Comparison of ENCODE assay signal across 10 mouse cellular contexts in genomic region chr7:127231376-127231775, GRCm38 (mm10). TPM values are rescaled to one million over a fixed set of nuclear protein-coding genes. Genes with fewer than 3 reads are reported as not detected.
DNase-seq lines count a peak whose midpoint lies in the region; ATAC-seq and TF ChIP-seq lines count a peak whose summit lies in the region.
"Had no signal": no experiment of that assay in that cellular context is flagged by ENCODE, and none has a peak within 500 bp of the region (broad histone marks: within the 10 kb centered on the region; RNA-seq: fewer than 3 reads in every experiment).

No protein-coding gene starts in this region.

- H3K36me3 ChIP-seq in heart, postnatal 0 days (replicated peaks; ENCODE audit: control insufficient read depth, insufficient read depth, low read length): peaks cover 18% of the 10 kb centered on the region
- H3K36me3 ChIP-seq in hindbrain, embryonic 13.5 days: peaks cover 22% of the 10 kb centered on the region
- peaks cover 43% of the 10 kb centered on the region for H3K36me3 ChIP-seq in midbrain, embryonic 12.5 days

- H3K9ac ChIP-seq in heart, postnatal 0 days (replicated peaks; ENCODE audit: low read depth, low read length): peak overlapping the region; percentile 71
- peak overlapping the region; percentile 98 for H3K9ac ChIP-seq in hindbrain, embryonic 13.5 days
- H3K9ac ChIP-seq in midbrain, embryonic 12.5 days (replicated peaks): peak overlapping the region; percentile 94

- no peak for DNase-seq in heart, postnatal 0 days (ENCODE audit: low spot score)
- DNase-seq in heart, adult 18-20 months: no peak
- no peak for DNase-seq in cerebellum, postnatal 10 days
- no peak for DNase-seq in testis, postnatal 14 days (ENCODE audit: low spot score)
- DNase-seq: kidney, postnatal 36 days had no signal

- no peak for TF ChIP-seq POLR2A in bone marrow macrophage, adult 2 months (IDR thresholded peaks at IDR 0.05; ENCODE audit: borderline replicate concordance, low read depth, low read length)

- TF ChIP-seq EP300 in heart, postnatal 0 days (IDR thresholded peaks at IDR 0.05; ENCODE audit: low read depth): no peak

- peaks cover 9% of the 10 kb centered on the region for H3K4me1 ChIP-seq in heart, postnatal 0 days (ENCODE audit: control insufficient read depth, insufficient read depth)
- H3K4me1 ChIP-seq in bone marrow macrophage, adult 2 months (ENCODE audit: control insufficient read depth, insufficient read depth, low read length): peaks cover 25% of the 10 kb centered on the region
- H3K4me1 ChIP-seq in hindbrain, embryonic 13.5 days (replicated peaks): peaks cover 42% of the 10 kb centered on the region
- H3K4me1 ChIP-seq in midbrain, embryonic 12.5 days: peaks cover 31% of the 10 kb centered on the region

- H3K9me3 ChIP-seq in heart, postnatal 0 days (replicated peaks; ENCODE audit: control insufficient read depth, low read length): no peaks in the 10 kb centered on the region
- no peaks in the 10 kb centered on the region for H3K9me3 ChIP-seq in hindbrain, embryonic 13.5 days
- H3K9me3 ChIP-seq in midbrain, embryonic 12.5 days: no peaks in the 10 kb centered on the region

- H3K27ac ChIP-seq in heart, postnatal 0 days (ENCODE audit: low read depth): peak overlapping the region; percentile 93
- H3K27ac ChIP-seq in bone marrow macrophage, adult 2 months (ENCODE audit: insufficient read depth, low read depth, low read length): no peak overlapping the region
- 0 out of 2 replicates have a peak overlapping the region, but pooled peaks have one; percentile 100 for H3K27ac ChIP-seq in hindbrain, embryonic 13.5 days
- H3K27ac ChIP-seq in midbrain, embryonic 12.5 days (replicated peaks): peak overlapping the region; percentile 100

- H3K4me3 ChIP-seq in heart, postnatal 0 days (ENCODE audit: low read depth, low read length): peak overlapping the region; percentile 95
- H3K4me3 ChIP-seq in bone marrow macrophage, adult 2 months (ENCODE audit: insufficient read depth, low read length): peak overlapping the region; percentile 87
- H3K4me3 ChIP-seq in hindbrain, embryonic 13.5 days: peak overlapping the region; percentile 96
- H3K4me3 ChIP-seq in midbrain, embryonic 12.5 days: peak overlapping the region; percentile 91

- H3K27me3 ChIP-seq in heart, postnatal 0 days (ENCODE audit: control insufficient read depth, insufficient read depth, low read length): no peaks in the 10 kb centered on the region
- no peaks in the 10 kb centered on the region for H3K27me3 ChIP-seq in hindbrain, embryonic 13.5 days
- no peaks in the 10 kb centered on the region for H3K27me3 ChIP-seq in midbrain, embryonic 12.5 days
- H3K27me3 ChIP-seq: Patski had no signal

- no peak for ATAC-seq in heart, postnatal 0 days (ENCODE audit: insufficient read depth, low read depth)
- ATAC-seq in hindbrain, embryonic 13.5 days (ENCODE audit: low FRiP score): no peak
- no peak for ATAC-seq in midbrain, embryonic 12.5 days (ENCODE audit: low FRiP score, low read depth)
- ATAC-seq in granulocyte monocyte progenitor cell, adult 5-6 weeks (replicated peaks; ENCODE audit: poor library complexity, severe bottlenecking): no peak
- ATAC-seq: Patski had no signal

- peak overlapping the region; percentile 85 for H3K4me2 ChIP-seq in heart, postnatal 0 days (ENCODE audit: low read depth, low read length)
- peak overlapping the region; percentile 87 for H3K4me2 ChIP-seq in hindbrain, embryonic 13.5 days
- H3K4me2 ChIP-seq in midbrain, embryonic 12.5 days (replicated peaks): peak overlapping the region; percentile 84

- 43% methylated on average over 3 of the region's 3 CpGs for WGBS in heart, postnatal 0 days
- 67% methylated on average over 3 of the region's 3 CpGs for WGBS in hindbrain, embryonic 13.5 days
- 80% methylated on average over 3 of the region's 3 CpGs for WGBS in midbrain, embryonic 12.5 days

- TF ChIP-seq CTCF in heart, postnatal 0 days (IDR thresholded peaks at IDR 0.05; ENCODE audit: low read depth): no peak
- no peak for TF ChIP-seq CTCF in bone marrow macrophage, adult 2 months (IDR thresholded peaks at IDR 0.05; ENCODE audit: low read depth, low read length)

RNA-seq across cellular contexts. Expression of gene Zfp553, which starts 1.5 kb away (rescaled TPM):
- 11.8 and 18.5 TPM in 2 replicates for total RNA-seq in heart, postnatal 0 days (2014; rRNA removed; ENCODE audit: low replicate concordance)
- polyA plus RNA-seq in heart, postnatal 0 days (2015; fragmentation: Nextera tagmentation; extraction: Ambion mirVana): 10.9 and 11.2 TPM in 2 replicates
- total RNA-seq in heart, adult 18-20 months (2021): 1 to 10 TPM; 6.4 to 6.7 TPM
- polyA plus RNA-seq in bone marrow macrophage, adult 2 months (2012; ENCODE audit: insufficient read depth, insufficient read length, missing spikeins): 6.5 and 6.8 TPM in 2 replicates
- 58.8 and 61.9 TPM in 2 replicates for polyA plus RNA-seq in hindbrain, embryonic 13.5 days (2015; fragmentation: Nextera tagmentation; extraction: Ambion mirVana)
- 79.4 and 82.0 TPM in 2 replicates for polyA plus RNA-seq in midbrain, embryonic 12.5 days (2016; fragmentation: Nextera tagmentation; extraction: Ambion mirVana)
- total RNA-seq in granulocyte monocyte progenitor cell, adult 5-6 weeks (2014; fragmentation: Nextera tagmentation): 6.0 and 18.7 TPM in 2 replicates
- 11.4 and 12.0 TPM in 2 replicates for total RNA-seq in granulocyte monocyte progenitor cell, adult 5-6 weeks (2017)

RNA-seq across cellular contexts. Expression of gene Sept1, which starts 1.6 kb away (rescaled TPM):
- total RNA-seq in heart, postnatal 0 days (2014; rRNA removed; ENCODE audit: low replicate concordance): 2.3 and 8.6 TPM in 2 replicates
- polyA plus RNA-seq in heart, postnatal 0 days (2015; fragmentation: Nextera tagmentation; extraction: Ambion mirVana): 18.7 and 19.4 TPM in 2 replicates
- total RNA-seq in heart, adult 18-20 months (2021): 1 to 10 TPM; 3.0 to 7.7 TPM
- polyA plus RNA-seq in bone marrow macrophage, adult 2 months (2012; ENCODE audit: insufficient read depth, insufficient read length, missing spikeins): 2.9 and 5.8 TPM in 2 replicates
- polyA plus RNA-seq in hindbrain, embryonic 13.5 days (2015; fragmentation: Nextera tagmentation; extraction: Ambion mirVana): 21.8 and 23.1 TPM in 2 replicates
- 38.6 and 41.1 TPM in 2 replicates for polyA plus RNA-seq in midbrain, embryonic 12.5 days (2016; fragmentation: Nextera tagmentation; extraction: Ambion mirVana)
- total RNA-seq in granulocyte monocyte progenitor cell, adult 5-6 weeks (2014; fragmentation: Nextera tagmentation): 17.1 and 23.3 TPM in 2 replicates
- total RNA-seq in granulocyte monocyte progenitor cell, adult 5-6 weeks (2017): 29.1 and 33.3 TPM in 2 replicates

RNA-seq across cellular contexts. Expression of gene Zfp771, which starts 12.7 kb away (rescaled TPM):
- total RNA-seq in heart, postnatal 0 days (2014; rRNA removed; ENCODE audit: low replicate concordance): 38.5 and 43.6 TPM in 2 replicates
- 23.3 and 26.4 TPM in 2 replicates for polyA plus RNA-seq in heart, postnatal 0 days (2015; fragmentation: Nextera tagmentation; extraction: Ambion mirVana)
- total RNA-seq in heart, adult 18-20 months (2021): 10 to 100 TPM; 18.3 to 19.3 TPM
- polyA plus RNA-seq in bone marrow macrophage, adult 2 months (2012; ENCODE audit: insufficient read depth, insufficient read length, missing spikeins): 10.9 and 12.4 TPM in 2 replicates
- 54.4 and 57.4 TPM in 2 replicates for polyA plus RNA-seq in hindbrain, embryonic 13.5 days (2015; fragmentation: Nextera tagmentation; extraction: Ambion mirVana)
- 55.0 and 62.0 TPM in 2 replicates for polyA plus RNA-seq in midbrain, embryonic 12.5 days (2016; fragmentation: Nextera tagmentation; extraction: Ambion mirVana)
- total RNA-seq in granulocyte monocyte progenitor cell, adult 5-6 weeks (2014; fragmentation: Nextera tagmentation): 4.9 and 7.8 TPM in 2 replicates
- 5.9 and 10.6 TPM in 2 replicates for total RNA-seq in granulocyte monocyte progenitor cell, adult 5-6 weeks (2017)

RNA-seq across cellular contexts. Expression of gene Mylpf, which starts 22.7 kb away (rescaled TPM):
- total RNA-seq in heart, postnatal 0 days (2014; rRNA removed; ENCODE audit: low replicate concordance): 22.1 TPM in 1 of 2 replicates, not detected in the other
- polyA plus RNA-seq in heart, postnatal 0 days (2015; fragmentation: Nextera tagmentation; extraction: Ambion mirVana): 3.2 and 5.4 TPM in 2 replicates
- 1 to 10 TPM; 1.1 to 3.7 TPM for total RNA-seq in heart, adult 18-20 months (2021)
- 3.9 and 6.9 TPM in 2 replicates for polyA plus RNA-seq in bone marrow macrophage, adult 2 months (2012; ENCODE audit: insufficient read depth, insufficient read length, missing spikeins)
- polyA plus RNA-seq in hindbrain, embryonic 13.5 days (2015; fragmentation: Nextera tagmentation; extraction: Ambion mirVana): 11.0 and 15.5 TPM in 2 replicates
- polyA plus RNA-seq in midbrain, embryonic 12.5 days (2016; fragmentation: Nextera tagmentation; extraction: Ambion mirVana): 12.6 and 13.1 TPM in 2 replicates
- total RNA-seq in granulocyte monocyte progenitor cell, adult 5-6 weeks (2014; fragmentation: Nextera tagmentation): 9.1 and 25.5 TPM in 2 replicates
- 1.2 and 4.3 TPM in 2 replicates for total RNA-seq in granulocyte monocyte progenitor cell, adult 5-6 weeks (2017)

RNA-seq across cellular contexts. Expression of gene Tbc1d10b, which starts 23.1 kb away (rescaled TPM):
- total RNA-seq in heart, postnatal 0 days (2014; rRNA removed; ENCODE audit: low replicate concordance): 30.2 and 45.3 TPM in 2 replicates
- polyA plus RNA-seq in heart, postnatal 0 days (2015; fragmentation: Nextera tagmentation; extraction: Ambion mirVana): 9.6 and 10.8 TPM in 2 replicates
- 10 to 100 TPM; 20.8 to 21.6 TPM for total RNA-seq in heart, adult 18-20 months (2021)
- polyA plus RNA-seq in bone marrow macrophage, adult 2 months (2012; ENCODE audit: insufficient read depth, insufficient read length, missing spikeins): 67.2 and 71.7 TPM in 2 replicates
- 28.0 and 31.3 TPM in 2 replicates for polyA plus RNA-seq in hindbrain, embryonic 13.5 days (2015; fragmentation: Nextera tagmentation; extraction: Ambion mirVana)
- polyA plus RNA-seq in midbrain, embryonic 12.5 days (2016; fragmentation: Nextera tagmentation; extraction: Ambion mirVana): 42.9 and 44.4 TPM in 2 replicates
- 27.0 and 33.2 TPM in 2 replicates for total RNA-seq in granulocyte monocyte progenitor cell, adult 5-6 weeks (2014; fragmentation: Nextera tagmentation)
- total RNA-seq in granulocyte monocyte progenitor cell, adult 5-6 weeks (2017): 26.2 and 35.0 TPM in 2 replicates
